Mouse (Mus musculus): ENCODE measurements around the gene Strn. TPM values are rescaled to one million over a fixed set of nuclear protein-coding genes. Genes with fewer than 3 reads are reported as not detected.

The Strn gene
- 24.3 and 37.0 TPM in 2 replicates for total RNA-seq (2017)

- ATAC-seq (replicated peaks in 1 of 2; ENCODE audit: insufficient read depth in 1 of 2, low FRiP score in 2 of 2, low TSS enrichment in 1 of 2, low read depth in 1 of 2, poor library complexity in 2 of 2, severe bottlenecking in 2 of 2) = no peak
Observed at GRCm38 (mm10) chr17:78737096-78737495, at the start of gene Strn. Gene Strn (minus strand): TSS chr17:78737196.

GRCm38 (mm10) chr17:78778765-78779164 lies 41.8 kb upstream of the Strn start:
- no peak for ATAC-seq (replicated peaks in 1 of 2; ENCODE audit: insufficient read depth in 1 of 2, low FRiP score in 2 of 2, low TSS enrichment in 1 of 2, low read depth in 1 of 2, poor library complexity in 2 of 2, severe bottlenecking in 2 of 2)

GRCm38 (mm10) chr17:78772317-78772716 lies 35.3 kb upstream of the Strn start:
- no peak for ATAC-seq (replicated peaks in 1 of 2; ENCODE audit: insufficient read depth in 1 of 2, low FRiP score in 2 of 2, low TSS enrichment in 1 of 2, low read depth in 1 of 2, poor library complexity in 2 of 2, severe bottlenecking in 2 of 2)

GRCm38 (mm10) chr17:78770932-78771331 lies 33.9 kb upstream of the Strn start:
- no peak for ATAC-seq (replicated peaks in 1 of 2; ENCODE audit: insufficient read depth in 1 of 2, low FRiP score in 2 of 2, low TSS enrichment in 1 of 2, low read depth in 1 of 2, poor library complexity in 2 of 2, severe bottlenecking in 2 of 2)

GRCm38 (mm10) chr17:78769341-78769740 lies 32.3 kb upstream of the Strn start:
- ATAC-seq (replicated peaks in 1 of 2; ENCODE audit: insufficient read depth in 1 of 2, low FRiP score in 2 of 2, low TSS enrichment in 1 of 2, low read depth in 1 of 2, poor library complexity in 2 of 2, severe bottlenecking in 2 of 2) = 0 out of 4 replicates have a peak, but pooled peaks of 1 of the 2 experiments have one; percentile 21

- no peak for ATAC-seq (replicated peaks in 1 of 2; ENCODE audit: insufficient read depth in 1 of 2, low FRiP score in 2 of 2, low TSS enrichment in 1 of 2, low read depth in 1 of 2, poor library complexity in 2 of 2, severe bottlenecking in 2 of 2)
Observed at GRCm38 (mm10) chr17:78768937-78769336, 31.9 kb upstream of the Strn start.

- no peak for ATAC-seq (replicated peaks in 1 of 2; ENCODE audit: insufficient read depth in 1 of 2, low FRiP score in 2 of 2, low TSS enrichment in 1 of 2, low read depth in 1 of 2, poor library complexity in 2 of 2, severe bottlenecking in 2 of 2)
Observed at GRCm38 (mm10) chr17:78767546-78767945, 30.6 kb upstream of the Strn start.

GRCm38 (mm10) chr17:78766084-78766483 lies 29.1 kb upstream of the Strn start:
- no peak for ATAC-seq (replicated peaks in 1 of 2; ENCODE audit: insufficient read depth in 1 of 2, low FRiP score in 2 of 2, low TSS enrichment in 1 of 2, low read depth in 1 of 2, poor library complexity in 2 of 2, severe bottlenecking in 2 of 2)

- peak in 1 of 2 experiments; percentile 58; a peak in 1 of 4 replicates for ATAC-seq (replicated peaks in 1 of 2; ENCODE audit: insufficient read depth in 1 of 2, low FRiP score in 2 of 2, low TSS enrichment in 1 of 2, low read depth in 1 of 2, poor library complexity in 2 of 2, severe bottlenecking in 2 of 2)
Observed at GRCm38 (mm10) chr17:78763272-78763671, 26.3 kb upstream of the Strn start.

- no peak for ATAC-seq (replicated peaks in 1 of 2; ENCODE audit: insufficient read depth in 1 of 2, low FRiP score in 2 of 2, low TSS enrichment in 1 of 2, low read depth in 1 of 2, poor library complexity in 2 of 2, severe bottlenecking in 2 of 2)
Observed at GRCm38 (mm10) chr17:78752938-78753655, 16.1 kb upstream of the Strn start.

- no peak for ATAC-seq (replicated peaks in 1 of 2; ENCODE audit: insufficient read depth in 1 of 2, low FRiP score in 2 of 2, low TSS enrichment in 1 of 2, low read depth in 1 of 2, poor library complexity in 2 of 2, severe bottlenecking in 2 of 2)
Observed at GRCm38 (mm10) chr17:78752064-78752463, 15.1 kb upstream of the Strn start.

- ATAC-seq (replicated peaks in 1 of 2; ENCODE audit: insufficient read depth in 1 of 2, low FRiP score in 2 of 2, low TSS enrichment in 1 of 2, low read depth in 1 of 2, poor library complexity in 2 of 2, severe bottlenecking in 2 of 2) = no peak
Observed at GRCm38 (mm10) chr17:78748440-78748839, 11.4 kb upstream of the Strn start.

GRCm38 (mm10) chr17:78738416-78738815 lies 1.4 kb upstream of the Strn start:
- no peak for ATAC-seq (replicated peaks in 1 of 2; ENCODE audit: insufficient read depth in 1 of 2, low FRiP score in 2 of 2, low TSS enrichment in 1 of 2, low read depth in 1 of 2, poor library complexity in 2 of 2, severe bottlenecking in 2 of 2)

GRCm38 (mm10) chr17:78737771-78738170 lies 775 bp upstream of the Strn start:
- no peak for ATAC-seq (replicated peaks in 1 of 2; ENCODE audit: insufficient read depth in 1 of 2, low FRiP score in 2 of 2, low TSS enrichment in 1 of 2, low read depth in 1 of 2, poor library complexity in 2 of 2, severe bottlenecking in 2 of 2)

- ATAC-seq (replicated peaks in 1 of 2; ENCODE audit: insufficient read depth in 1 of 2, low FRiP score in 2 of 2, low TSS enrichment in 1 of 2, low read depth in 1 of 2, poor library complexity in 2 of 2, severe bottlenecking in 2 of 2) = peak; percentile 95 to 96
Observed at GRCm38 (mm10) chr17:78736473-78736988, 465 bp downstream of the Strn start.

- peak; percentile 0 to 10; a peak in 1 of 4 replicates for ATAC-seq (replicated peaks in 1 of 2; ENCODE audit: insufficient read depth in 1 of 2, low FRiP score in 2 of 2, low TSS enrichment in 1 of 2, low read depth in 1 of 2, poor library complexity in 2 of 2, severe bottlenecking in 2 of 2)
Observed at GRCm38 (mm10) chr17:78735731-78736472, 1.1 kb downstream of the Strn start.

- no peak for ATAC-seq (replicated peaks in 1 of 2; ENCODE audit: insufficient read depth in 1 of 2, low FRiP score in 2 of 2, low TSS enrichment in 1 of 2, low read depth in 1 of 2, poor library complexity in 2 of 2, severe bottlenecking in 2 of 2)
Observed at GRCm38 (mm10) chr17:78734806-78735205, 2.2 kb downstream of the Strn start.

- ATAC-seq (replicated peaks in 1 of 2; ENCODE audit: insufficient read depth in 1 of 2, low FRiP score in 2 of 2, low TSS enrichment in 1 of 2, low read depth in 1 of 2, poor library complexity in 2 of 2, severe bottlenecking in 2 of 2) = no peak
Observed at GRCm38 (mm10) chr17:78732056-78732455, 4.9 kb downstream of the Strn start.
